In the genomic region with DNA sequence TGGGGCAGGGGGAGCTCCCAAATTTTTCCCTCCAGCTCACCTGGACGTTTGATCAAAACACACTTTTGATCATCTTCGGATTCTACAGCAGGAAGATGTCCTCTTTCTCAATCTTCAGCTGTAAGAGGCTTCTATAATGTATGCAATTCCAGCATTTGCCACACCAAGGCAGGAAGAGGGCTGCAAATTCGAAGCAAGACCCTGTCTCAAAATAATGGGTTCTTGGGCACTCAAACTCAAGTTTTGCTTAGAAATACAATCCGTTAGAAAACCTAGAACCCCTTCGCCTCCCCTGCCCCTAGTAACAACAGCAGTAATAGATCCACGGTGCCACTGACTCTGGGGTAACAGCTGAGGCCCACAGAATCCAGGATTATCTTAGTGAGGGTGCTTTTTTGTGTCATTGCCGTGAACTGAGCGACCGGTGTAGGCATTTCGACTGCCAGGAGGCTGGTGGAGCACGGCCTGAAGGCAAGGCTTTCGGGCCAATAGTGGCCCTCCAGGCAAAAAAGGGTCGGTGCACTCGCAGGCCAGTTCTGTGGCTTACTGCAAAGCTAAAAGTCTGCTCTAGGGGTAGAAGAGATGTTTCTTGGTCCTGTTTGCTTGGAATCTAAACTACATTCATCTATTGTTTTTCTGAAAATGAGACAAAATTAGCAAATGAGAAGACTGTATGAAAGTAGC, we compare ENCODE assay signal across 1 mouse cellular context.
TF ChIP-seq lines count a peak whose summit lies in the region.

No protein-coding gene starts in this region.

TF ChIP-seq in ES-E14, 5 proteins besides CTCF, POLR2A, EP300 and RAD21:
- TF ChIP-seq HCFC1 (IDR thresholded peaks at IDR 0.05; ENCODE audit: borderline replicate concordance, insufficient read depth, low read length) (no peak), CHD2 (IDR thresholded peaks at IDR 0.05; ENCODE audit: low read depth, low read length) (no peak), MAFK (IDR thresholded peaks at IDR 0.05; ENCODE audit: insufficient read depth, low read depth, low read length) (no peak), ZNF384 (IDR thresholded peaks at IDR 0.05; ENCODE audit: low read depth, low read length) (no peak), ZC3H11A (IDR thresholded peaks at IDR 0.05; ENCODE audit: borderline replicate concordance, low read depth, low read length) (no peak)
